Mouse (Mus musculus) midbrain, embryonic 14.5 days (tissue): ENCODE data around the gene Ripk3. TPM values are rescaled to one million over a fixed set of nuclear protein-coding genes. Genes with fewer than 3 reads are reported as not detected.

Experiments
- ATAC-seq: fragments of 200-750 bp; cut with Nextera tagmentation; 2 replicates; pipeline ENCODE4 v1.8.0; 2017; ENCODE audit warnings: moderate number of reproducible peaks, moderate library complexity; ENCODE audit not compliant: low FRiP score, low TSS enrichment
- DNase-seq: peaks from one replicate; pipeline ENCODE4 v3.0.0-alpha.2; 2015
- H3K27ac ChIP-seq: fragments of 300-500 bp; sonication (generic); replicated peaks from 2 replicates; pipeline ENCODE4 v1.5.1; 2014; ENCODE audit warnings: mild to moderate bottlenecking, low read depth, low read length, moderate library complexity
- H3K27me3 ChIP-seq: fragments of 300-500 bp; sonication (generic); 2 replicates; pipeline ENCODE4 v1.6.1; 2014; ENCODE audit warnings: low read length, control low read depth, mixed read lengths; ENCODE audit not compliant: control insufficient read depth, insufficient read depth
- H3K36me3 ChIP-seq: fragments of 300-500 bp; sonication (generic); 2 replicates; pipeline ENCODE4 v1.6.1; 2014; ENCODE audit warnings: low read length, control low read depth; ENCODE audit not compliant: control insufficient read depth, insufficient read depth
- H3K4me1 ChIP-seq: fragments of 300-500 bp; sonication (generic); 2 replicates; pipeline ENCODE4 v1.6.1; 2014; ENCODE audit warnings: mild to moderate bottlenecking, antibody characterized with exemption, low read length, control low read depth; ENCODE audit not compliant: control insufficient read depth, insufficient read depth
- H3K4me2 ChIP-seq: fragments of 300-500 bp; sonication (generic); 2 replicates; pipeline ENCODE4 v1.6.1; 2014; ENCODE audit warnings: mild to moderate bottlenecking, low read length, moderate library complexity
- H3K4me3 ChIP-seq: fragments of 300-500 bp; sonication (generic); replicated peaks from 2 replicates; pipeline ENCODE4 v1.5.1; 2014; ENCODE audit warnings: low read depth, low read length
- H3K9ac ChIP-seq: fragments of 300-500 bp; sonication (generic); replicated peaks from 2 replicates; pipeline ENCODE4 v1.6.1; 2014; ENCODE audit warnings: mild to moderate bottlenecking, low read length, moderate library complexity
- H3K9me3 ChIP-seq: fragments of 300-500 bp; sonication (generic); 2 replicates; pipeline ENCODE4 v1.6.1; 2016; ENCODE audit warnings: low read length, control low read depth, mixed read lengths; ENCODE audit not compliant: control insufficient read depth
- WGBS: fragments of 180-500 bp; shearing (Covaris S2); extraction: QIAGEN DNeasy Blood & Tissue Kit; methylation state at CpG from one replicate; pipeline ENCODE4 v1.1.7; 2014; 5-methylcytosine and 5-hydroxymethylcytosine counted together
- polyA plus RNA-seq: library from polyadenylated mRNA; unstranded; fragments of >200 nt; fragmentation: Nextera tagmentation; extraction: Ambion mirVana; gene quantifications from 2 replicates; pipeline ENCODE4 v1.2.1, GENCODE M21; 2014

The Ripk3 gene
- polyA plus RNA-seq, 1 experiment from 2014 or later = 1.8 TPM

GRCm38 (mm10) chr14:55826142-55826541, 37.5 kb upstream of the Ripk3 start:
- peak overlapping the region; percentile 40 for H3K4me3 ChIP-seq
- H3K4me1 ChIP-seq = peaks cover 26% of the 10 kb centered on the region
- H3K36me3 ChIP-seq = no peaks in the 10 kb centered on the region
- ATAC-seq (no peak), DNase-seq (no peak)
- H3K4me2 ChIP-seq = peak overlapping the region; percentile 74
- no peaks in the 10 kb centered on the region for H3K9me3 ChIP-seq
- H3K27ac ChIP-seq = no peak overlapping the region
- peaks cover 16% of the 10 kb centered on the region for H3K27me3 ChIP-seq
- WGBS = 4% methylated on average over 15 of the region's 15 CpGs
- peak overlapping the region; percentile 31; the same call in 1 of the 2 replicates for H3K9ac ChIP-seq

GRCm38 (mm10) chr14:55825216-55826051, 36.8 kb upstream of the Ripk3 start:
- peak; percentile 73 for DNase-seq
- Histone ChIP-seq H3K9ac (peak overlapping the region; percentile 41), H3K27me3 (peaks cover 16% of the 10 kb centered on the region), H3K4me1 (peaks cover 26% of the 10 kb centered on the region), H3K4me2 (peak overlapping the region; percentile 74), H3K9me3 (no peaks in the 10 kb centered on the region), H3K4me3 (peak overlapping the region; percentile 40), H3K36me3 (no peaks in the 10 kb centered on the region), H3K27ac (peak overlapping the region; percentile 45; the same call in 1 of the 2 replicates)
- 1% methylated on average over 31 of the region's 37 CpGs for WGBS
- no peak; the same call in 1 of the 2 replicates for ATAC-seq

GRCm38 (mm10) chr14:55824481-55825215, 36.0 kb upstream of the Ripk3 start:
- peak overlapping the region; percentile 56; the same call in 1 of the 2 replicates for H3K27ac ChIP-seq
- peak overlapping the region; percentile 41 for H3K9ac ChIP-seq
- H3K36me3 ChIP-seq = no peaks in the 10 kb centered on the region
- peaks cover 16% of the 10 kb centered on the region for H3K27me3 ChIP-seq
- WGBS = under 1% methylated on average over 32 of the region's 32 CpGs
- H3K4me3 ChIP-seq = peak overlapping the region; percentile 54
- DNase-seq = peak; percentile 41
- no peaks in the 10 kb centered on the region for H3K9me3 ChIP-seq
- no peak for ATAC-seq
- H3K4me1 ChIP-seq = peaks cover 26% of the 10 kb centered on the region
- H3K4me2 ChIP-seq = peak overlapping the region; percentile 74

- Histone ChIP-seq H3K4me3 (peak overlapping the region; percentile 54), H3K4me1 (peaks cover 26% of the 10 kb centered on the region), H3K27me3 (peaks cover 16% of the 10 kb centered on the region), H3K4me2 (peak overlapping the region; percentile 74), H3K36me3 (no peaks in the 10 kb centered on the region), H3K9ac (peak overlapping the region; percentile 71; the same call in 1 of the 2 replicates), H3K27ac (peak overlapping the region; percentile 56; the same call in 1 of the 2 replicates), H3K9me3 (no peaks in the 10 kb centered on the region)
- DNase-seq (peak; percentile 62), ATAC-seq (no peak)
- 3% methylated on average over 10 of the region's 10 CpGs for WGBS
Observed at GRCm38 (mm10) chr14:55824001-55824480, 35.4 kb upstream of the Ripk3 start.

- peak within 1 kb of the TSS; percentile 74 for H3K4me2 ChIP-seq
- H3K4me1 ChIP-seq = peaks cover 26% of the 10 kb centered on the region
- peak within 1 kb of the TSS; percentile 54 for H3K4me3 ChIP-seq
- H3K27me3 ChIP-seq = peaks cover 16% of the 10 kb centered on the region
- peak; percentile 89 for DNase-seq
- ATAC-seq = peak; percentile 82
- peak within 1 kb of the TSS; percentile 77 for H3K27ac ChIP-seq
- H3K36me3 ChIP-seq = no peaks in the 10 kb centered on the region
- WGBS = under 1% methylated on average over 45 of the region's 46 CpGs
- H3K9me3 ChIP-seq = no peaks in the 10 kb centered on the region
- peak within 1 kb of the TSS; percentile 71 for H3K9ac ChIP-seq
Observed at GRCm38 (mm10) chr14:55822991-55823762, 34.5 kb upstream of the Ripk3 start, which contains the start of gene Nfatc4. Gene Nfatc4 (plus strand): TSS chr14:55823144.

GRCm38 (mm10) chr14:55822435-55822990, 33.8 kb upstream of the Ripk3 start:
- ATAC-seq (peak; percentile 16; the same call in 1 of the 2 replicates), DNase-seq (peak; percentile 86)
- Histone ChIP-seq H3K4me2 (peak overlapping the region; percentile 74), H3K4me1 (peaks cover 26% of the 10 kb centered on the region), H3K27me3 (peaks cover 16% of the 10 kb centered on the region), H3K9me3 (no peaks in the 10 kb centered on the region), H3K9ac (peak overlapping the region; percentile 71), H3K36me3 (no peaks in the 10 kb centered on the region), H3K27ac (peak overlapping the region; percentile 77), H3K4me3 (peak overlapping the region; percentile 54)
- WGBS = 7% methylated on average over 13 of the region's 13 CpGs

- ATAC-seq (no peak), DNase-seq (no peak)
- WGBS = 86% methylated on average over 9 of the region's 9 CpGs
- peaks cover 4% of the 10 kb centered on the region; the same call in 1 of the 2 replicates for H3K27me3 ChIP-seq
- no peaks in the 10 kb centered on the region for H3K36me3 ChIP-seq
- H3K4me2 ChIP-seq = no peak overlapping the region
- peaks cover 13% of the 10 kb centered on the region for H3K4me1 ChIP-seq
- H3K9me3 ChIP-seq = no peaks in the 10 kb centered on the region
- H3K4me3 ChIP-seq = no peak overlapping the region
- no peak overlapping the region for H3K9ac ChIP-seq
- H3K27ac ChIP-seq = no peak overlapping the region
Observed at GRCm38 (mm10) chr14:55820576-55820975, 31.9 kb upstream of the Ripk3 start.
